In genomic region chr10:5056243-5056735, GRCm38 (mm10) we compare ENCODE assay signal across 24 mouse cellular contexts. TPM values are rescaled to one million over a fixed set of nuclear protein-coding genes. Genes with fewer than 3 reads are reported as not detected.
DNase-seq lines count a peak whose midpoint lies in the region; ATAC-seq lines count a peak whose summit lies in the region.
"Had no signal": no experiment of that assay in that cellular context is flagged by ENCODE, and none has a peak within 500 bp of the region (broad histone marks: within the 10 kb centered on the region; RNA-seq: fewer than 3 reads in every experiment).

No protein-coding gene starts in this region.

- no peaks in the 10 kb centered on the region for H3K4me1 ChIP-seq in embryonic facial prominence, embryonic 14.5 days (ENCODE audit: control insufficient read depth, insufficient read depth, low read length)
- H3K4me1 ChIP-seq in embryonic facial prominence, embryonic 10.5 days, result no peaks in the 10 kb centered on the region
- no peaks in the 10 kb centered on the region; the same call in 1 of the 2 replicates for H3K4me1 ChIP-seq in midbrain, embryonic 11.5 days (ENCODE audit: control insufficient read depth, insufficient read depth, low read length)
- H3K4me1 ChIP-seq in midbrain, embryonic 10.5 days, result peaks cover 11% of the 10 kb centered on the region
- no peaks in the 10 kb centered on the region for H3K4me1 ChIP-seq in midbrain, embryonic 16.5 days (ENCODE audit: control insufficient read depth, insufficient read depth, low read length)
- no peaks in the 10 kb centered on the region for H3K4me1 ChIP-seq in kidney, embryonic 16.5 days (ENCODE audit: insufficient read depth, low read length)
- H3K4me1 ChIP-seq: embryonic facial prominence, embryonic 13.5 days; limb, embryonic 15.5 days; neural tube, embryonic 12.5 days; stomach, embryonic 15.5 days had no signal

- H3K4me2 ChIP-seq in embryonic facial prominence, embryonic 14.5 days (ENCODE audit: low read depth, low read length), result no peak overlapping the region
- H3K4me2 ChIP-seq in midbrain, embryonic 11.5 days, result no peak overlapping the region
- H3K4me2 ChIP-seq in midbrain, embryonic 16.5 days (ENCODE audit: low read length), result no peak overlapping the region
- no peak overlapping the region for H3K4me2 ChIP-seq in kidney, embryonic 16.5 days (replicated peaks; ENCODE audit: low read depth, low read length)
- H3K4me2 ChIP-seq: embryonic facial prominence, embryonic 13.5 days; forebrain, embryonic 13.5 days; limb, embryonic 15.5 days; lung, embryonic 14.5 days; neural tube, embryonic 12.5 days; stomach, embryonic 15.5 days had no signal

- H3K4me3 ChIP-seq in embryonic facial prominence, embryonic 14.5 days (ENCODE audit: low read depth, low read length), result no peak overlapping the region
- H3K4me3 ChIP-seq in embryonic facial prominence, embryonic 10.5 days, result no peak overlapping the region
- H3K4me3 ChIP-seq in midbrain, embryonic 11.5 days (ENCODE audit: low read depth, low read length), result no peak overlapping the region
- H3K4me3 ChIP-seq in midbrain, embryonic 10.5 days, result no peak overlapping the region
- H3K4me3 ChIP-seq in midbrain, embryonic 16.5 days (ENCODE audit: low read depth, low read length), result no peak overlapping the region
- H3K4me3 ChIP-seq in kidney, embryonic 16.5 days (ENCODE audit: low read length), result no peak overlapping the region
- H3K4me3 ChIP-seq: embryonic facial prominence, embryonic 13.5 days; forebrain, embryonic 13.5 days; heart, embryonic 10.5 days; limb, embryonic 15.5 days; neural tube, embryonic 12.5 days; stomach, embryonic 15.5 days had no signal

- H3K9ac ChIP-seq in embryonic facial prominence, embryonic 14.5 days (ENCODE audit: low read depth, low read length), result no peak overlapping the region
- H3K9ac ChIP-seq in midbrain, embryonic 11.5 days (ENCODE audit: low read length), result no peak overlapping the region
- H3K9ac ChIP-seq in midbrain, embryonic 16.5 days (ENCODE audit: low read depth, low read length), result no peak overlapping the region
- H3K9ac ChIP-seq in kidney, embryonic 16.5 days (replicated peaks; ENCODE audit: low read length), result no peak overlapping the region
- H3K9ac ChIP-seq: embryonic facial prominence, embryonic 13.5 days; forebrain, embryonic 13.5 days; limb, embryonic 15.5 days; liver, embryonic 14.5 days; lung, embryonic 14.5 days; neural tube, embryonic 12.5 days; stomach, embryonic 15.5 days had no signal

- 74% methylated on average over 10 of the region's 10 CpGs for WGBS in embryonic facial prominence, embryonic 14.5 days
- WGBS in embryonic facial prominence, embryonic 10.5 days, result 65% methylated on average over 10 of the region's 10 CpGs
- WGBS in midbrain, embryonic 11.5 days, result 43% methylated on average over 10 of the region's 10 CpGs
- WGBS in midbrain, embryonic 10.5 days, result 53% methylated on average over 10 of the region's 10 CpGs
- 36% methylated on average over 10 of the region's 10 CpGs for WGBS in midbrain, embryonic 16.5 days
- 88% methylated on average over 10 of the region's 10 CpGs for WGBS in kidney, embryonic 16.5 days

- H3K27me3 ChIP-seq in embryonic facial prominence, embryonic 14.5 days (replicated peaks; ENCODE audit: control insufficient read depth, insufficient read depth, low read length), result no peaks in the 10 kb centered on the region
- no peaks in the 10 kb centered on the region for H3K27me3 ChIP-seq in embryonic facial prominence, embryonic 10.5 days (replicated peaks; ENCODE audit: low read depth, poor library complexity, severe bottlenecking)
- H3K27me3 ChIP-seq in midbrain, embryonic 11.5 days (ENCODE audit: control insufficient read depth, insufficient read depth, low read length), result no peaks in the 10 kb centered on the region
- H3K27me3 ChIP-seq in midbrain, embryonic 10.5 days (ENCODE audit: low read depth, poor library complexity, severe bottlenecking), result no peaks in the 10 kb centered on the region; the same call in 1 of the 2 replicates
- H3K27me3 ChIP-seq in midbrain, embryonic 16.5 days (ENCODE audit: control insufficient read depth, insufficient read depth, low read depth, low read length), result no peaks in the 10 kb centered on the region
- no peaks in the 10 kb centered on the region for H3K27me3 ChIP-seq in kidney, embryonic 16.5 days (ENCODE audit: insufficient read depth, low read length)
- H3K27me3 ChIP-seq: embryonic facial prominence, embryonic 13.5 days; forebrain, embryonic 13.5 days; limb, embryonic 15.5 days; neural tube, embryonic 12.5 days; stomach, embryonic 15.5 days had no signal

- no peak overlapping the region for H3K27ac ChIP-seq in embryonic facial prominence, embryonic 14.5 days (replicated peaks; ENCODE audit: low read depth, low read length)
- no peak overlapping the region for H3K27ac ChIP-seq in embryonic facial prominence, embryonic 10.5 days (replicated peaks)
- no peak overlapping the region for H3K27ac ChIP-seq in midbrain, embryonic 11.5 days (ENCODE audit: low read depth, low read length)
- no peak overlapping the region for H3K27ac ChIP-seq in midbrain, embryonic 10.5 days (replicated peaks)
- H3K27ac ChIP-seq in midbrain, embryonic 16.5 days (ENCODE audit: low read length), result no peak overlapping the region
- no peak overlapping the region for H3K27ac ChIP-seq in kidney, embryonic 16.5 days (ENCODE audit: low read length)
- H3K27ac ChIP-seq: embryonic facial prominence, embryonic 13.5 days; forebrain, embryonic 13.5 days; heart, embryonic 10.5 days; limb, embryonic 15.5 days; liver, embryonic 14.5 days; neural tube, embryonic 12.5 days; stomach, embryonic 15.5 days had no signal

- H3K9me3 ChIP-seq in embryonic facial prominence, embryonic 14.5 days (ENCODE audit: control insufficient read depth, low read length), result no peaks in the 10 kb centered on the region
- H3K9me3 ChIP-seq in embryonic facial prominence, embryonic 10.5 days, result no peaks in the 10 kb centered on the region
- H3K9me3 ChIP-seq in midbrain, embryonic 11.5 days (ENCODE audit: control insufficient read depth, low read length), result no peaks in the 10 kb centered on the region
- no peaks in the 10 kb centered on the region for H3K9me3 ChIP-seq in midbrain, embryonic 10.5 days (replicated peaks)
- no peaks in the 10 kb centered on the region for H3K9me3 ChIP-seq in midbrain, embryonic 16.5 days (replicated peaks; ENCODE audit: control insufficient read depth, low read length, poor library complexity, severe bottlenecking)
- no peaks in the 10 kb centered on the region for H3K9me3 ChIP-seq in kidney, embryonic 16.5 days (ENCODE audit: low read length)
- H3K9me3 ChIP-seq: embryonic facial prominence, embryonic 13.5 days; forebrain, embryonic 13.5 days; heart, embryonic 10.5 days; limb, embryonic 15.5 days; neural tube, embryonic 12.5 days; stomach, embryonic 15.5 days had no signal

- DNase-seq in embryonic facial prominence, embryonic 14.5 days (ENCODE audit: low spot score), result peak; percentile 39
- no peak for DNase-seq in embryonic facial prominence, embryonic 10.5 days (ENCODE audit: low spot score)
- peak; percentile 82 for DNase-seq in midbrain, embryonic 11.5 days (ENCODE audit: low spot score, missing footprints)
- no peak for DNase-seq in midbrain, embryonic 10.5 days (ENCODE audit: low spot score)
- DNase-seq in frontal cortex, postnatal 36 days (ENCODE audit: low spot score in 2 of 2), result no peak
- DNase-seq in cerebellum, adult 11 months, result no peak
- DNase-seq: adrenal gland, postnatal 36 days; cerebellum, adult 2 months; cerebellum, postnatal 25 days; gastrocnemius, postnatal 10 days; heart, postnatal 4 days; kidney, postnatal 36 days; lung, embryonic 14.5 days; thymus, postnatal 36 days had no signal

- H3K36me3 ChIP-seq in embryonic facial prominence, embryonic 14.5 days (ENCODE audit: control insufficient read depth, insufficient read depth, low read length), result peaks cover 14% of the 10 kb centered on the region
- H3K36me3 ChIP-seq in embryonic facial prominence, embryonic 10.5 days (replicated peaks), result no peaks in the 10 kb centered on the region
- H3K36me3 ChIP-seq in midbrain, embryonic 11.5 days (ENCODE audit: control insufficient read depth, insufficient read depth, low read length), result no peaks in the 10 kb centered on the region
- no peaks in the 10 kb centered on the region for H3K36me3 ChIP-seq in midbrain, embryonic 10.5 days
- peaks cover 9% of the 10 kb centered on the region; the same call in 1 of the 2 replicates for H3K36me3 ChIP-seq in midbrain, embryonic 16.5 days (ENCODE audit: control insufficient read depth, insufficient read depth, low read length)
- H3K36me3 ChIP-seq in kidney, embryonic 16.5 days (ENCODE audit: insufficient read depth, low read length), result no peaks in the 10 kb centered on the region
- H3K36me3 ChIP-seq: neural tube, embryonic 12.5 days had no signal

- peak; percentile 50; the same call in 1 of the 2 replicates for ATAC-seq in embryonic facial prominence, embryonic 14.5 days (ENCODE audit: low read depth)
- peak; percentile 50; the same call in 1 of the 2 replicates for ATAC-seq in midbrain, embryonic 11.5 days (ENCODE audit: low FRiP score)
- peak; percentile 25; the same call in 1 of the 2 replicates for ATAC-seq in midbrain, embryonic 16.5 days
- ATAC-seq in kidney, embryonic 16.5 days (ENCODE audit: low FRiP score, low TSS enrichment), result no peak
- ATAC-seq: forebrain, embryonic 13.5 days; intestine, embryonic 16.5 days had no signal

RNA-seq across cellular contexts. Expression of gene Gm10097, which starts 12.7 kb away (rescaled TPM):
- 0.19 and 0.24 TPM in 2 replicates for polyA plus RNA-seq in embryonic facial prominence, embryonic 14.5 days (2014; fragmentation: Nextera tagmentation; extraction: Ambion mirVana)
- 0.05 TPM in 1 of 2 replicates, not detected in the other for polyA plus RNA-seq in embryonic facial prominence, embryonic 10.5 days (2016; fragmentation: Nextera tagmentation; extraction: Ambion mirVana)
- 0.06 TPM in 1 of 2 replicates, not detected in the other for polyA plus RNA-seq in midbrain, embryonic 11.5 days (2014; fragmentation: Nextera tagmentation; extraction: Ambion mirVana)
- 0.05 TPM in 1 of 2 replicates, not detected in the other for polyA plus RNA-seq in midbrain, embryonic 10.5 days (2016; fragmentation: Nextera tagmentation; extraction: Ambion mirVana)
- 0.19 TPM in 2 replicates for polyA plus RNA-seq in midbrain, embryonic 16.5 days (2015; fragmentation: Nextera tagmentation; extraction: Ambion mirVana)
- 0.15 TPM in 1 of 2 replicates, not detected in the other for polyA plus RNA-seq in kidney, embryonic 16.5 days (2015; fragmentation: Nextera tagmentation; extraction: Ambion mirVana)
- polyA plus RNA-seq: cerebellum, adult 2 months had no signal

Comparison
In these comparisons a context has a peak if more than half of its experiments do, and no peak if none do; other contexts are left out.
1. DNase-seq: peak in embryonic facial prominence, embryonic 14.5 days (single experiment) and midbrain, embryonic 11.5 days (single experiment); none in embryonic facial prominence, embryonic 10.5 days (single experiment), midbrain, embryonic 10.5 days (single experiment), frontal cortex, postnatal 36 days (0 of 2) and cerebellum, adult 11 months (single experiment).